Mouse (Mus musculus) kidney, adult 2 months (tissue): ENCODE data around the gene Gm21854. TPM values are rescaled to one million over a fixed set of nuclear protein-coding genes. Genes with fewer than 3 reads are reported as not detected.
"Not testable (repeated sequence)": the region's sequence is repeated elsewhere in the genome, so short reads cannot be mapped to it uniquely, and the experiment has no call there.

Source experiments
- DNase-seq: peaks from one replicate; pipeline ENCODE4 v3.0.0; 2021
- H3K27ac ChIP-seq: fragments of 200-500 bp; 2 replicates; pipeline ENCODE4 v1.5.1; 2012; ENCODE audit warnings: low read depth, low read length, control low read depth, inconsistent platforms; ENCODE audit not compliant: insufficient read depth
- H3K27me3 ChIP-seq: fragments of 200-500 bp; replicated peaks from 2 replicates; pipeline ENCODE4 v1.6.1; 2012; ENCODE audit warnings: mild to moderate bottlenecking, moderate library complexity, low read length, inconsistent platforms; ENCODE audit not compliant: control insufficient read depth, insufficient read depth
- H3K36me3 ChIP-seq: fragments of 200-500 bp; 2 replicates; pipeline ENCODE4 v1.6.1; 2012; ENCODE audit warnings: mild to moderate bottlenecking, moderate library complexity, low read length, inconsistent platforms; ENCODE audit not compliant: control insufficient read depth, insufficient read depth
- H3K4me1 ChIP-seq: fragments of 200-500 bp; 2 replicates; pipeline ENCODE4 v1.6.1; 2011; ENCODE audit warnings: low read length; ENCODE audit not compliant: control insufficient read depth, insufficient read depth
- H3K4me3 ChIP-seq: fragments of 200-500 bp; 2 replicates; pipeline ENCODE4 v1.5.1; 2011; ENCODE audit warnings: mild to moderate bottlenecking, low read depth, low read length, control low read depth; ENCODE audit not compliant: insufficient read depth
- polyA plus RNA-seq: library from polyadenylated mRNA; depleted of rRNA; stranded (reverse); fragments of >200 nt; gene quantifications from 2 replicates; pipeline ENCODE4 v1.2.3, GENCODE M21; 2012; rRNA removed

Gm21854 gene
- polyA plus RNA-seq: not detected in 2 replicates

DNA sequence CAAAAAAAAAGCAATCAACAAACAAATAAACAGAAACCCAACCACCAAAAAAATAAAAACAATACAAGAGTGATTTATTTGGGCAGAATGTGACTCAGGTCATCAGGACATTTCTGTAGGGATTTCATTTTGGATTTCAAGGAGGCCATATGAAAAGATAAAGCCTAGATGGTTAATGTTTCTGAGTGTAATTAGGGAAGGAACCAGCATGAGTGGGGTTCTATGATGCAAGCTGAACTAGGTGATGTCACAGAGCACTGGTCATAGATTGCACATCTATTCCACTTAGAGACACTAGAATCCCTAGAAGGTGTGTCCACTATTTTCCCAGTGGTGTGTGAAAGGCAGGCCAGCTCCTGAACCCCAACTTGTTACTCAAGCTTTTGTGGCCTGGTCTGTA is at the start of gene Gm21854:
TSS of gene Gm21854 (plus strand) at position 301 of the 400 bp plus-strand sequence.
- H3K27me3 ChIP-seq, H3K4me3 ChIP-seq, H3K4me1 ChIP-seq, H3K36me3 ChIP-seq, DNase-seq, H3K27ac ChIP-seq: not testable (repeated sequence)

Other genes with a start within 250 kb of the Gm21854 start
- not detected in 2 replicates for gene Gm20914, start 69.0 kb downstream of the Gm21854 start, polyA plus RNA-seq
- not detected in 2 replicates for gene Gm28171, start 136.4 kb downstream of the Gm21854 start, polyA plus RNA-seq